Mouse (Mus musculus) forebrain, embryonic 15.5 days (tissue): Measurements from ENCODE around the gene Fanci. TPM values are rescaled to one million over a fixed set of nuclear protein-coding genes. Genes with fewer than 3 reads are reported as not detected.

Experiments used
- ATAC-seq: fragments of 200-750 bp; cut with Nextera tagmentation; replicated peaks from 2 replicates; pipeline ENCODE4 v1.8.0; 2017; ENCODE audit warnings: mild to moderate bottlenecking, moderate TSS enrichment, moderate library complexity
- H3K27ac ChIP-seq: fragments of 300-500 bp; sonication (generic); replicated peaks from 2 replicates; pipeline ENCODE4 v1.5.1; 2015; ENCODE audit warnings: mild to moderate bottlenecking, inconsistent platforms
- H3K27me3 ChIP-seq: fragments of 300-500 bp; sonication (generic); 2 replicates; pipeline ENCODE4 v1.6.1; 2015; ENCODE audit warnings: inconsistent platforms
- H3K36me3 ChIP-seq: fragments of 300-500 bp; sonication (generic); 2 replicates; pipeline ENCODE4 v1.6.1; 2015; ENCODE audit warnings: mild to moderate bottlenecking, inconsistent platforms
- H3K4me1 ChIP-seq: fragments of 300-500 bp; sonication (generic); 2 replicates; pipeline ENCODE4 v1.6.1; 2015; ENCODE audit warnings: inconsistent platforms
- H3K4me2 ChIP-seq: fragments of 300-500 bp; sonication (generic); replicated peaks from 2 replicates; pipeline ENCODE4 v1.6.1; 2015; ENCODE audit warnings: mild to moderate bottlenecking, inconsistent platforms
- H3K4me3 ChIP-seq: fragments of 300-500 bp; sonication (generic); 2 replicates; pipeline ENCODE4 v1.5.1; 2015; ENCODE audit warnings: mild to moderate bottlenecking, inconsistent platforms
- H3K9ac ChIP-seq: fragments of 300-500 bp; sonication (generic); replicated peaks from 2 replicates; pipeline ENCODE4 v1.6.1; 2015; ENCODE audit warnings: mild to moderate bottlenecking, inconsistent platforms
- H3K9me3 ChIP-seq: fragments of 300-500 bp; sonication (generic); 2 replicates; pipeline ENCODE4 v1.6.1; 2016; ENCODE audit warnings: inconsistent platforms
- WGBS: fragments of 180-500 bp; shearing (Covaris S2); methylation state at CpG from one replicate; pipeline ENCODE4 v1.1.7; 2015; ENCODE audit warnings: mixed read lengths; 5-methylcytosine and 5-hydroxymethylcytosine counted together
- polyA plus RNA-seq: library from polyadenylated mRNA; unstranded; fragments of >200 nt; fragmentation: Nextera tagmentation; extraction: Ambion mirVana; gene quantifications from 2 replicates; pipeline ENCODE4 v1.2.1, GENCODE M21; 2015

Gene Fanci
- polyA plus RNA-seq, 1 experiment from 2014 or later: 5.8 TPM

GRCm38 (mm10) chr7:79390141-79390708 lies 1.5 kb upstream of the Fanci start:
- Histone ChIP-seq H3K9ac (no peak overlapping the region), H3K4me3 (no peak overlapping the region), H3K9me3 (no peaks in the 10 kb centered on the region), H3K4me2 (no peak overlapping the region), H3K36me3 (no peaks in the 10 kb centered on the region), H3K4me1 (peaks cover 22% of the 10 kb centered on the region), H3K27me3 (no peaks in the 10 kb centered on the region), H3K27ac (no peak overlapping the region)
- ATAC-seq: no peak
- WGBS: 60% methylated on average over 5 of the region's 5 CpGs

- Histone ChIP-seq H3K9ac (peak overlapping the region; percentile 74), H3K4me1 (peaks cover 21% of the 10 kb centered on the region), H3K9me3 (no peaks in the 10 kb centered on the region), H3K4me3 (peak overlapping the region; percentile 62), H3K27ac (peak overlapping the region; percentile 91), H3K27me3 (no peaks in the 10 kb centered on the region), H3K4me2 (peak overlapping the region; percentile 89), H3K36me3 (no peaks in the 10 kb centered on the region)
- 9% methylated on average over 3 of the region's 3 CpGs for WGBS
- no peak for ATAC-seq
These were observed 258 bp upstream of the Fanci start for GRCm38 (mm10) chr7:79391471-79391870.

- Histone ChIP-seq H3K4me1 (peaks cover 12% of the 10 kb centered on the region), H3K4me3 (peak overlapping the region; percentile 62), H3K9ac (no peak overlapping the region), H3K27ac (no peak overlapping the region), H3K36me3 (no peaks in the 10 kb centered on the region), H3K9me3 (no peaks in the 10 kb centered on the region), H3K27me3 (no peaks in the 10 kb centered on the region), H3K4me2 (peak overlapping the region; percentile 89)
- 61% methylated on average over 9 of the region's 9 CpGs for WGBS
- ATAC-seq: peak; percentile 26; the same call in 1 of the 2 replicates
These were observed 1.3 kb downstream of the Fanci start for GRCm38 (mm10) chr7:79392860-79393513.

- H3K36me3 ChIP-seq: no peaks in the 10 kb centered on the region
- H3K9ac ChIP-seq: no peak overlapping the region
- H3K27ac ChIP-seq: no peak overlapping the region
- no peak overlapping the region for H3K4me2 ChIP-seq
- peaks cover 12% of the 10 kb centered on the region for H3K4me1 ChIP-seq
- no peaks in the 10 kb centered on the region for H3K27me3 ChIP-seq
- no peak for ATAC-seq
- 95% methylated on average over 7 of the region's 7 CpGs for WGBS
- H3K9me3 ChIP-seq: no peaks in the 10 kb centered on the region
- no peak overlapping the region for H3K4me3 ChIP-seq
These were observed 2.2 kb downstream of the Fanci start for GRCm38 (mm10) chr7:79393924-79394323.

GRCm38 (mm10) chr7:79394666-79395065 lies 2.9 kb downstream of the Fanci start:
- Histone ChIP-seq H3K27ac (no peak overlapping the region), H3K9ac (no peak overlapping the region), H3K4me3 (no peak overlapping the region), H3K4me1 (peaks cover 12% of the 10 kb centered on the region), H3K36me3 (no peaks in the 10 kb centered on the region), H3K27me3 (no peaks in the 10 kb centered on the region), H3K9me3 (no peaks in the 10 kb centered on the region), H3K4me2 (no peak overlapping the region)
- 62% methylated on average over 7 of the region's 7 CpGs for WGBS
- ATAC-seq: no peak

GRCm38 (mm10) chr7:79395186-79395585 lies 3.5 kb downstream of the Fanci start:
- H3K9ac ChIP-seq: no peak overlapping the region
- no peak overlapping the region for H3K27ac ChIP-seq
- H3K4me3 ChIP-seq: no peak overlapping the region
- no peak overlapping the region for H3K4me2 ChIP-seq
- H3K4me1 ChIP-seq: peaks cover 12% of the 10 kb centered on the region
- no peaks in the 10 kb centered on the region for H3K36me3 ChIP-seq
- H3K27me3 ChIP-seq: no peaks in the 10 kb centered on the region
- WGBS: 84% methylated on average over 7 of the region's 7 CpGs
- no peaks in the 10 kb centered on the region for H3K9me3 ChIP-seq
- ATAC-seq: no peak

- Histone ChIP-seq H3K4me2 (no peak overlapping the region), H3K4me1 (peaks cover 5% of the 10 kb centered on the region), H3K36me3 (no peaks in the 10 kb centered on the region), H3K27ac (no peak overlapping the region), H3K9me3 (no peaks in the 10 kb centered on the region), H3K4me3 (no peak overlapping the region), H3K27me3 (no peaks in the 10 kb centered on the region), H3K9ac (no peak overlapping the region)
- 89% methylated on average over 10 of the region's 10 CpGs for WGBS
- no peak for ATAC-seq
These were observed 5.8 kb downstream of the Fanci start for GRCm38 (mm10) chr7:79397446-79397963.

- H3K4me1 ChIP-seq: no peaks in the 10 kb centered on the region
- no peak overlapping the region for H3K4me3 ChIP-seq
- no peak overlapping the region for H3K9ac ChIP-seq
- no peaks in the 10 kb centered on the region for H3K36me3 ChIP-seq
- no peak overlapping the region for H3K4me2 ChIP-seq
- no peaks in the 10 kb centered on the region for H3K9me3 ChIP-seq
- no peak overlapping the region for H3K27ac ChIP-seq
- no peak for ATAC-seq
- WGBS: 89% methylated on average over 8 of the region's 8 CpGs
- no peaks in the 10 kb centered on the region for H3K27me3 ChIP-seq
These were observed 6.7 kb downstream of the Fanci start for GRCm38 (mm10) chr7:79398426-79398825.

- Histone ChIP-seq H3K9ac (no peak overlapping the region), H3K36me3 (no peaks in the 10 kb centered on the region), H3K4me1 (no peaks in the 10 kb centered on the region), H3K27me3 (no peaks in the 10 kb centered on the region), H3K9me3 (no peaks in the 10 kb centered on the region), H3K4me2 (no peak overlapping the region), H3K27ac (no peak overlapping the region), H3K4me3 (no peak overlapping the region)
- no peak for ATAC-seq
- 76% methylated on average over 12 of the region's 12 CpGs for WGBS
These were observed 7.2 kb downstream of the Fanci start for GRCm38 (mm10) chr7:79398971-79399370.

- no peaks in the 10 kb centered on the region for H3K4me1 ChIP-seq
- H3K4me3 ChIP-seq: no peak overlapping the region
- no peak overlapping the region for H3K27ac ChIP-seq
- ATAC-seq: no peak
- no peaks in the 10 kb centered on the region for H3K27me3 ChIP-seq
- H3K4me2 ChIP-seq: no peak overlapping the region
- 84% methylated on average over 3 of the region's 3 CpGs for WGBS
- no peaks in the 10 kb centered on the region for H3K9me3 ChIP-seq
- H3K36me3 ChIP-seq: no peaks in the 10 kb centered on the region
- H3K9ac ChIP-seq: no peak overlapping the region
These were observed 8.6 kb downstream of the Fanci start for GRCm38 (mm10) chr7:79400296-79400695.

GRCm38 (mm10) chr7:79414449-79415375 lies 23.0 kb downstream of the Fanci start:
- Histone ChIP-seq H3K27me3 (no peaks in the 10 kb centered on the region), H3K9ac (no peak overlapping the region), H3K4me3 (no peak overlapping the region), H3K27ac (no peak overlapping the region), H3K36me3 (no peaks in the 10 kb centered on the region), H3K9me3 (no peaks in the 10 kb centered on the region), H3K4me2 (no peak overlapping the region), H3K4me1 (no peaks in the 10 kb centered on the region)
- WGBS: 84% methylated on average over 18 of the region's 18 CpGs
- no peak for ATAC-seq

GRCm38 (mm10) chr7:79419950-79420349 lies 28.2 kb downstream of the Fanci start:
- H3K4me3 ChIP-seq: no peak overlapping the region
- no peaks in the 10 kb centered on the region for H3K4me1 ChIP-seq
- no peak overlapping the region for H3K4me2 ChIP-seq
- 92% methylated on average over 7 of the region's 7 CpGs for WGBS
- H3K27me3 ChIP-seq: no peaks in the 10 kb centered on the region
- H3K36me3 ChIP-seq: no peaks in the 10 kb centered on the region
- H3K27ac ChIP-seq: no peak overlapping the region
- ATAC-seq: no peak
- no peak overlapping the region for H3K9ac ChIP-seq
- no peaks in the 10 kb centered on the region for H3K9me3 ChIP-seq
